Mouse (Mus musculus) forebrain, embryonic 16.5 days (tissue): ENCODE measurements around the gene Cd82. TPM values are rescaled to one million over a fixed set of nuclear protein-coding genes. Genes with fewer than 3 reads are reported as not detected.

Source experiments
- ATAC-seq: fragments of 200-750 bp; cut with Nextera tagmentation; 2 replicates; pipeline ENCODE4 v1.8.0; 2017; ENCODE audit warnings: mild to moderate bottlenecking, moderate library complexity
- H3K27ac ChIP-seq: fragments of 300-500 bp; sonication (generic); 2 replicates; pipeline ENCODE4 v1.5.1; 2014; ENCODE audit warnings: low read length, control low read depth
- H3K27me3 ChIP-seq: fragments of 300-500 bp; sonication (generic); replicated peaks from 2 replicates; pipeline ENCODE4 v1.6.1; 2014; ENCODE audit warnings: low read length; ENCODE audit not compliant: control insufficient read depth, insufficient read depth
- H3K36me3 ChIP-seq: fragments of 300-500 bp; sonication (generic); 2 replicates; pipeline ENCODE4 v1.6.1; 2014; ENCODE audit not compliant: control insufficient read depth, insufficient read depth
- H3K4me1 ChIP-seq: fragments of 300-500 bp; sonication (generic); replicated peaks from 2 replicates; pipeline ENCODE4 v1.6.1; 2014; ENCODE audit warnings: low read length; ENCODE audit not compliant: control insufficient read depth, insufficient read depth
- H3K4me2 ChIP-seq: fragments of 300-500 bp; sonication (generic); 2 replicates; pipeline ENCODE4 v1.6.1; 2014; ENCODE audit warnings: mild to moderate bottlenecking, low read length, control low read depth
- H3K4me3 ChIP-seq: fragments of 300-500 bp; sonication (generic); replicated peaks from 2 replicates; pipeline ENCODE4 v1.5.1; 2014; ENCODE audit warnings: mild to moderate bottlenecking, low read length, control low read depth
- H3K9ac ChIP-seq: fragments of 300-500 bp; sonication (generic); replicated peaks from 2 replicates; pipeline ENCODE4 v1.6.1; 2014; ENCODE audit warnings: low read depth, low read length, control low read depth
- H3K9me3 ChIP-seq: fragments of 300-500 bp; sonication (generic); 2 replicates; pipeline ENCODE4 v1.6.1; 2016; ENCODE audit warnings: low read length; ENCODE audit not compliant: control insufficient read depth
- WGBS: fragments of 180-500 bp; shearing (Covaris S2); extraction: QIAGEN DNeasy Blood & Tissue Kit; methylation state at CpG from one replicate; pipeline ENCODE4 v1.1.7; 2014; 5-methylcytosine and 5-hydroxymethylcytosine counted together
- microRNA-seq: library from miRNA; unstranded; fragments of <30 nt; microRNA quantifications from one replicate; pipeline ENCODE4, GENCODE M21; 2017
- polyA plus RNA-seq: library from polyadenylated mRNA; unstranded; fragments of >200 nt; fragmentation: Nextera tagmentation; extraction: Ambion mirVana; gene quantifications from 2 replicates; pipeline ENCODE4 v1.2.1, GENCODE M21; 2015

Gene Cd82
- polyA plus RNA-seq, 1 experiment from 2014 or later, result 18.3 TPM

DNA sequence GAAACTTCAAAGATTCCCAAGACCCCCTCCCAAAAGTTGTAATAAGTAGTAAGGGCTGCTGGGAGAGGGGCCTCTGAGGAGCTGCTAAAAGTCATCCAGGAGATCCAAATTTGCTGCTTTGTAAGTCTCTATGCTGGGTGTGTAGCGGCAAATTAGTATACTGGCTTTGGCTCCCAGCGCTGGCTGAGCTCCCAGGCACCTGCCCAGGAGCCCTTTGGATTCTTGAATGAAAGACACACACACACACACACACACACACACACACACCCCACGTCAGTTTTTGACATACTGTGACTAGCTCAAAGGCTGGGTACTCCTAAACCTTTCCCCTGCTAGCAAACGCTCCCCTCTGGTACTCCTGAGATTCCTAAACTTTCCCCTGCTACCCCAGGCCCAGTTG is 76.0 kb downstream of the Cd82 start:
- Histone ChIP-seq H3K27me3 (no peaks in the 10 kb centered on the region), H3K4me2 (no peak overlapping the region), H3K36me3 (no peaks in the 10 kb centered on the region), H3K4me1 (peaks cover 25% of the 10 kb centered on the region), H3K9me3 (no peaks in the 10 kb centered on the region), H3K9ac (no peak overlapping the region), H3K27ac (no peak overlapping the region), H3K4me3 (no peak overlapping the region)
- ATAC-seq, result no peak
- WGBS, result 26% methylated on average over 4 of the region's 4 CpGs

DNA sequence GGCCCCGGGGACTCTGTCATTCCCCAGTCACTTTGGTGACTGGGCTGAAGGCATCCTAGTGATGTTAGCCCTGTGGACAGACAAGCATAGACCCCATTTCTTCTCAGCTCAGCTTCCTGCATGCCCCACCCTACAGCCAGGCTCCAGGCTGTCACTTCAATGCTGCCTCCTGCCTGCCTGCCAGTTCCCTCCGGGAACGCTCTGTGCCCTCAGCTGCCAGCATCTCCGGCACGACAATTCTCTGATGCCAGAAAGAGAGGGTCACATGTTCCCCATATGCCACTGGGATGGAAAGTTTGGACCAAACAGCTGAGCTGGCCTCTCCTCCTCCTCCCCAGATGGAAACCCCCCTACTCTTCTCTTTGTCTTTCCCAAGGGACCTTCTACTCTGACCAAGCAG is 79.1 kb downstream of the Cd82 start:
- WGBS, result 55% methylated on average over 5 of the region's 5 CpGs
- Histone ChIP-seq H3K27ac (peak overlapping the region; percentile 49; the same call in 1 of the 2 replicates), H3K4me2 (no peak overlapping the region), H3K9me3 (no peaks in the 10 kb centered on the region), H3K4me3 (no peak overlapping the region), H3K27me3 (no peaks in the 10 kb centered on the region), H3K36me3 (no peaks in the 10 kb centered on the region), H3K4me1 (peaks cover 8% of the 10 kb centered on the region), H3K9ac (no peak overlapping the region)
- peak; percentile 81 for ATAC-seq

DNA sequence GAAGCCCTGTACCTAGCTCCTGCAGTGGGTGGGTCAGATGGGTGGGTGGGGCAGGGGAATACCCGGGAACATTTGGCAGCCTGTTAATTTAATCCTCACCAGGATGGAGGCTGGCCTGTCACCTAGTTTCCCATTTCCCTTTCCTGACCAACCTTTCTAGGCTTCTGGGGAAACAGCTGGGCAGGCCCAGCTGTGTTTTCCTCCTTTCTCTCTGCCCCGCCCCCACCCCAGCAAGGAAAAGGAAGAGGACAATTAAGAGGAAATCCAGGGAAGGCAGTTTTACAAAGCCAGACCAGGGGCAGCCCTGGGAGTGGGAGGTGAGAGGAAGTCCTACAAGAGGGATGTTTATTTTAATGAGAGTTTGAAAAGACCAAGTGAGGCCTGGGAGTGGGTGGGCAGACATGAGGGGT is 82.3 kb downstream of the Cd82 start:
- 30% methylated on average over 2 of the region's 2 CpGs for WGBS
- peaks cover 14% of the 10 kb centered on the region for H3K4me1 ChIP-seq
- H3K9me3 ChIP-seq, result no peaks in the 10 kb centered on the region
- no peak for ATAC-seq
- no peaks in the 10 kb centered on the region for H3K36me3 ChIP-seq
- no peak overlapping the region for H3K4me2 ChIP-seq
- no peak overlapping the region for H3K27ac ChIP-seq
- no peak overlapping the region for H3K9ac ChIP-seq
- H3K4me3 ChIP-seq, result no peak overlapping the region
- H3K27me3 ChIP-seq, result no peaks in the 10 kb centered on the region

DNA sequence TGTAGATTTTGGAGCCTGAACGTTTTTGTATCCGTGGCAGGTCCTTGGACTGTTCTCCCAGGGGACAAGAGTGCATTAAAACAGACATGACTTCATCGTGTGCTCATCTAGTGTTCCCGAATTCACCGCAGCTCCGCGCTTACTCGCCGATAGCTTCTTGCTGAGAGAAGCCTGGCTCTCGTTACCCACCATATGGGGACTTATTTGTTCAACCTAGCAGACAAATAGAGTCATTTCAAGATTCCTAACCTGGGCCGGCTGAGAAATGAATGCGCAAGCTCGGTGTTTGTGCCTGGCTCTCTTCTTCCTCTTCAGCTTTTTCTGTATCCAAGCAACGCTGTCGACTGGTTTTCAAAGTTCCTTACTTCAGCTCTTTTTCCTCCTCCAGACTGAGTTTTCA is 85.1 kb downstream of the Cd82 start:
- H3K27ac ChIP-seq, result peak overlapping the region; percentile 21; the same call in 1 of the 2 replicates
- no peak overlapping the region for H3K4me3 ChIP-seq
- no peak; the same call in none of the 2 replicates for ATAC-seq
- H3K4me2 ChIP-seq, result no peak overlapping the region; the same call in 1 of the 2 replicates
- H3K9me3 ChIP-seq, result no peaks in the 10 kb centered on the region
- no peak overlapping the region; the same call in 1 of the 2 replicates for H3K9ac ChIP-seq
- H3K27me3 ChIP-seq, result no peaks in the 10 kb centered on the region
- H3K36me3 ChIP-seq, result no peaks in the 10 kb centered on the region
- H3K4me1 ChIP-seq, result peaks cover 6% of the 10 kb centered on the region; the same call in 1 of the 2 replicates
- WGBS, result 39% methylated on average over 15 of the region's 15 CpGs

DNA sequence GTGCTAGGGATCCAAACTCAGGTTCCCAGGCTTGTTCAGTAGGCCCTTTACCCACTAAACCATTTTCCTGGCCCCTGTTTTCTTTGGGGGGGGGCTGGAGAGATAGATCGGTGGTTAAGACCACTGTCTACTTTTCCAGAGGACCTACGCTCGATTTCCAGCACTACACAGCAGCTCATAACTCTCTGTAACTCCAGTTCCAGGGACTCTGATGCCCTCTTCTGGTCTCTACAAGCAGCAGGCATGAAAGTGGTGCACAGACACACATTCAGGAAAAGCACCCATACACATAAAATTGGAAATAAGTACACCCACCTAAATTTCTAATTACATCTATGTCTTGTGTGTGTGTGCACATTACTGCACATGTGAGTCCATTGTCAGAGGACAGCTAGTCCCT is 85.8 kb downstream of the Cd82 start:
- H3K27ac ChIP-seq, result peak overlapping the region; percentile 21; the same call in 1 of the 2 replicates
- H3K4me2 ChIP-seq, result no peak overlapping the region
- WGBS, result 97% methylated on average over 3 of the region's 3 CpGs
- no peak overlapping the region for H3K9ac ChIP-seq
- H3K4me3 ChIP-seq, result no peak overlapping the region
- no peaks in the 10 kb centered on the region for H3K27me3 ChIP-seq
- ATAC-seq, result no peak
- no peaks in the 10 kb centered on the region for H3K9me3 ChIP-seq
- H3K4me1 ChIP-seq, result peaks cover 6% of the 10 kb centered on the region; the same call in 1 of the 2 replicates
- H3K36me3 ChIP-seq, result no peaks in the 10 kb centered on the region

DNA sequence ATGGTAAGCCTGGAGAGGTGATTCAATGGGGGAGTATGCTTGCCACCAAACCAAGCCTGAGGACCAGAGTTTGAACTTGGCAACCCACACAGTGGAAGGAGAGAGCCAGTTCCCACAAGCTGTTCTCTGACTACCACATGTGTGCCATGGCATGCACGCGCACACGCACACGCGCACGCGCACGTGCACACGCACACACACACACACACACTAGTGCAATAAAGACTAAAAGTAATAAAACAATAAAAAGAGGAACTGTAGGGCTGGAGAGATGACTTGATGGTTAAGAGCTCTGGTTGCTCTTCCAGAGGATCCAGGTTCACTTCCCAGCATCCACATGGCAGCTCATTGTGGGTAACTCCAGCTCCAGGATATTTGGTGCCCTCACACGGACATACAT is 90.1 kb downstream of the Cd82 start:
- Histone ChIP-seq H3K4me1 (peaks cover 6% of the 10 kb centered on the region; the same call in 1 of the 2 replicates), H3K4me3 (no peak overlapping the region), H3K4me2 (no peak overlapping the region), H3K9ac (no peak overlapping the region), H3K9me3 (no peaks in the 10 kb centered on the region), H3K36me3 (no peaks in the 10 kb centered on the region), H3K27ac (no peak overlapping the region), H3K27me3 (no peaks in the 10 kb centered on the region)
- ATAC-seq, result no peak
- WGBS, result 97% methylated on average over 10 of the region's 10 CpGs

DNA sequence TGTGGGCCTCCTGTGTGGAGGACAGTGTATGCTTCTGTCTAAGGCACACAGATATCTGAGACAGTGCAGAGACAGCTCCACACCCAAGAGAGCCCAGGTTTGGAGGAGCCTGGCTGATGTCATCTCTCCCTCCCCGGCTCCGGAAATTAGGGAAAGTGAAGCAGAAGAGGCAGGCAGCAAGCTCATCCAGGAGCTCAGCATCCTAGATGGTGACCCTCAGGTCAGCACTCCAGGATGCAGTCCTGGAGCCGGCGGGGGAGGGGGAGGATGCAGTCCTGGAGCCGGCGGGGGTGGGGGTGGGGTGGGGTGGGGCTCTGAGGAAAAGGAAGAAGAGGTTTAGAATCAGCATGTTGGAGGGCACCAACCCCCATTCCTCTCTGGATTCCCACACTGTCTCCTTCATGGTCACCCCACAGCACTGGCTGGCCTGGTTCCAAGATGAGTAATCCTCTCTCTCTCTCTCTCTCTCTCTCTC is 90.8 kb downstream of the Cd82 start:
- no peaks in the 10 kb centered on the region for H3K36me3 ChIP-seq
- no peaks in the 10 kb centered on the region for H3K9me3 ChIP-seq
- peaks cover 3% of the 10 kb centered on the region; the same call in 1 of the 2 replicates for H3K4me1 ChIP-seq
- H3K27me3 ChIP-seq, result no peaks in the 10 kb centered on the region
- no peak overlapping the region for H3K27ac ChIP-seq
- ATAC-seq, result no peak
- H3K9ac ChIP-seq, result no peak overlapping the region
- WGBS, result 44% methylated on average over 4 of the region's 6 CpGs
- no peak overlapping the region for H3K4me2 ChIP-seq
- H3K4me3 ChIP-seq, result no peak overlapping the region

Small RNA genes within 50 kb of the gene (microRNA-seq; reads per million reads assigned to microRNA genes)
- gene Mir7001, result not detected

Other genes starting within 250 kb of the Cd82 start
- 14.8 and 17.0 TPM in 2 replicates for gene Tspan18, start 128.6 kb downstream of the Cd82 start, polyA plus RNA-seq
- gene Gm10803, start 97.4 kb upstream of the Cd82 start, polyA plus RNA-seq, result not detected in 2 replicates
- 0.61 and 1.0 TPM in 2 replicates for gene Alx4, start 179.2 kb upstream of the Cd82 start, polyA plus RNA-seq